Mouse (Mus musculus) cortical plate, adult 2 months (tissue): ENCODE results near the gene Hipk4. TPM values are rescaled to one million over a fixed set of nuclear protein-coding genes. Genes with fewer than 3 reads are reported as not detected.
A peak's percentile ranks its signal among the peaks of the same experiment; 100 is the strongest.

ENCODE experiments used
- H3K27ac ChIP-seq: fragments of 200-500 bp; 2 replicates; pipeline ENCODE4 v1.5.1; 2012; ENCODE audit warnings: low read length, control low read depth, inconsistent platforms; ENCODE audit not compliant: insufficient read depth
- H3K4me1 ChIP-seq: fragments of 200-500 bp; 2 replicates; pipeline ENCODE4 v1.6.1; 2011; ENCODE audit warnings: low read length; ENCODE audit not compliant: control insufficient read depth, insufficient read depth
- H3K4me3 ChIP-seq: fragments of 200-500 bp; 2 replicates; pipeline ENCODE4 v1.5.1; 2011; ENCODE audit warnings: mild to moderate bottlenecking, low read length, control low read depth; ENCODE audit not compliant: insufficient read depth
- CTCF ChIP-seq: fragments of 200-500 bp; IDR thresholded peaks from 2 replicates; pipeline ENCODE4 v1.5.1; 2011; ENCODE audit warnings: mild to moderate bottlenecking, control low read depth, low read length; ENCODE audit not compliant: insufficient read depth; ENCODE audit errors: extremely low read depth
- POLR2A ChIP-seq: fragments of 200-500 bp; IDR thresholded peaks from 2 replicates; pipeline ENCODE4 v1.6.1; 2011; ENCODE audit warnings: mild to moderate bottlenecking, low read length, control low read depth; ENCODE audit not compliant: insufficient read depth; ENCODE audit errors: extremely low read depth
- polyA plus RNA-seq: library from polyadenylated mRNA; depleted of rRNA; stranded (reverse); fragments of >200 nt; gene quantifications from 2 replicates; pipeline ENCODE4 v1.2.3, GENCODE M21; 2012

Hipk4 gene
- polyA plus RNA-seq, 1 experiment = 0.21 TPM

- no peak overlapping the region for H3K27ac ChIP-seq
- H3K4me3 ChIP-seq = no peak overlapping the region
- no peak for TF ChIP-seq POLR2A
- TF ChIP-seq CTCF = no peak
- peaks cover 7% of the 10 kb centered on the region for H3K4me1 ChIP-seq
Measured at GRCm38 (mm10) chr7:27535386-27535785, 12.3 kb downstream of the Hipk4 start.

DNA sequence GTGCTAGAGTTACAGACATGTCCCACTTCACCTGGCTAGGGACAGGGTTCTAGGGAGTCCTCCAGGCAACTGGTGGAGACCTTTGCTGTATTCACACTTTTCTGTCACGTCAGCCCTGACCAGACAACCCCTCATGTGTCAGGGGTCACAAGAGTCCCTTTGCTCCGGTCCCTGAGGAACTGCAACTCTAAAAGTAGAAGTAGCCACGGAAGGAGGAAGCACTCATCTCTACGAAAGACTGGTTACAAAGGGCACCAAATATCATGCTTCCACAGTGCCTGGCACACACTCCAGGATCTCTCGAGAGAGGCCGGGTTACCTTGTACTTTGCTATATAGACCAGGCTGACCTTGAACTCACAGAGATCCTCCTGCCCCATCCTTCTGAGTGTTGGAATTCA is 13.6 kb downstream of the Hipk4 start:
- no peak overlapping the region for H3K4me3 ChIP-seq
- peaks cover 7% of the 10 kb centered on the region for H3K4me1 ChIP-seq
- H3K27ac ChIP-seq = no peak overlapping the region
- TF ChIP-seq POLR2A (no peak), CTCF (no peak)

DNA sequence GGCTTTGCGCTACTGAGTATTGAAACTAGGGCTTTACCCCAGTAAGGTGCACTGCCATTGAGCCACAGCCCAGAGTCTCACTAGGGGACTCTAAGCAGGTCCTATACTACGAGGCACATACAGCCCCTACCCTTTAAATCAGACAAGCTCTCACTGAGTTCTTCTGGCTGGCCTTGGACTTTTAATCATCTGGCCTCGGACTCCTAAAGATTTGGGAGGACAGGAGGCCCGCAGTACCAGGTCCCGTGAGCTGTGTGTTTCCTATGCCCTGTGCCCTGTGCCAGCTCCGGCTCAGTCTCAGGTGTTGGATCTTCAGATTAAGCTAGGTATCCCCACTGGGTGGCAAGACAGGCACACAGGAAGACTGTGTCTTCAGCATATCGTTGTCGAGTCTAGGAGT is 14.9 kb downstream of the Hipk4 start:
- Histone ChIP-seq H3K4me1 (peaks cover 4% of the 10 kb centered on the region), H3K27ac (no peak overlapping the region), H3K4me3 (no peak overlapping the region)
- TF ChIP-seq CTCF (no peak), POLR2A (no peak)

- Histone ChIP-seq H3K4me1 (peaks cover 8% of the 10 kb centered on the region), H3K4me3 (no peak overlapping the region), H3K27ac (no peak overlapping the region)
- TF ChIP-seq POLR2A (no peak), CTCF (no peak)
Measured at GRCm38 (mm10) chr7:27538797-27539196, 15.7 kb downstream of the Hipk4 start.

GRCm38 (mm10) chr7:27540521-27540920 is 17.5 kb downstream of the Hipk4 start:
- Histone ChIP-seq H3K4me3 (peak overlapping the region; percentile 75; the same call in 1 of the 2 replicates), H3K4me1 (peaks cover 6% of the 10 kb centered on the region), H3K27ac (no peak overlapping the region)
- TF ChIP-seq CTCF (no peak), POLR2A (no peak)

- TF ChIP-seq CTCF = no peak
- no peak for TF ChIP-seq POLR2A
- Histone ChIP-seq H3K27ac (no peak overlapping the region), H3K4me3 (peak overlapping the region; percentile 75; the same call in 1 of the 2 replicates), H3K4me1 (peaks cover 6% of the 10 kb centered on the region)
Measured at GRCm38 (mm10) chr7:27540935-27541334, 17.9 kb downstream of the Hipk4 start.

GRCm38 (mm10) chr7:27541431-27541830 is 18.4 kb downstream of the Hipk4 start:
- H3K4me1 ChIP-seq = peaks cover 6% of the 10 kb centered on the region
- TF ChIP-seq CTCF (no peak), POLR2A (peak; percentile 95)
- peak overlapping the region; percentile 75 for H3K4me3 ChIP-seq
- H3K27ac ChIP-seq = peak overlapping the region; percentile 84

GRCm38 (mm10) chr7:27541922-27542321 is 18.9 kb downstream of the Hipk4 start:
- peak overlapping the region; percentile 75 for H3K4me3 ChIP-seq
- H3K27ac ChIP-seq = peak overlapping the region; percentile 84
- no peak for TF ChIP-seq POLR2A
- TF ChIP-seq CTCF = no peak
- peaks cover 6% of the 10 kb centered on the region for H3K4me1 ChIP-seq

- TF ChIP-seq CTCF (no peak), POLR2A (peak; percentile 94)
- H3K4me3 ChIP-seq = peak overlapping the region; percentile 75
- H3K27ac ChIP-seq = peak overlapping the region; percentile 61
- peaks cover 6% of the 10 kb centered on the region for H3K4me1 ChIP-seq
Measured at GRCm38 (mm10) chr7:27542392-27543033, 19.4 kb downstream of the Hipk4 start.

GRCm38 (mm10) chr7:27543065-27543464 is 20.0 kb downstream of the Hipk4 start:
- Histone ChIP-seq H3K27ac (peak overlapping the region; percentile 79; the same call in 1 of the 2 replicates), H3K4me1 (peaks cover 6% of the 10 kb centered on the region), H3K4me3 (peak overlapping the region; percentile 75; the same call in 1 of the 2 replicates)
- TF ChIP-seq CTCF = no peak
- no peak for TF ChIP-seq POLR2A

GRCm38 (mm10) chr7:27543851-27544250 is 20.8 kb downstream of the Hipk4 start:
- Histone ChIP-seq H3K4me1 (peaks cover 6% of the 10 kb centered on the region), H3K4me3 (no peak overlapping the region), H3K27ac (peak overlapping the region; percentile 79)
- no peak for TF ChIP-seq CTCF
- no peak for TF ChIP-seq POLR2A
